Mouse (Mus musculus) ovary, postnatal 14 days (tissue): ENCODE results near the gene Nrde2.

Experiments used
- DNase-seq: peaks from one replicate; pipeline ENCODE4 v3.0.0; 2022; ENCODE audit warnings: low spot score

The Nrde2 gene

DNA sequence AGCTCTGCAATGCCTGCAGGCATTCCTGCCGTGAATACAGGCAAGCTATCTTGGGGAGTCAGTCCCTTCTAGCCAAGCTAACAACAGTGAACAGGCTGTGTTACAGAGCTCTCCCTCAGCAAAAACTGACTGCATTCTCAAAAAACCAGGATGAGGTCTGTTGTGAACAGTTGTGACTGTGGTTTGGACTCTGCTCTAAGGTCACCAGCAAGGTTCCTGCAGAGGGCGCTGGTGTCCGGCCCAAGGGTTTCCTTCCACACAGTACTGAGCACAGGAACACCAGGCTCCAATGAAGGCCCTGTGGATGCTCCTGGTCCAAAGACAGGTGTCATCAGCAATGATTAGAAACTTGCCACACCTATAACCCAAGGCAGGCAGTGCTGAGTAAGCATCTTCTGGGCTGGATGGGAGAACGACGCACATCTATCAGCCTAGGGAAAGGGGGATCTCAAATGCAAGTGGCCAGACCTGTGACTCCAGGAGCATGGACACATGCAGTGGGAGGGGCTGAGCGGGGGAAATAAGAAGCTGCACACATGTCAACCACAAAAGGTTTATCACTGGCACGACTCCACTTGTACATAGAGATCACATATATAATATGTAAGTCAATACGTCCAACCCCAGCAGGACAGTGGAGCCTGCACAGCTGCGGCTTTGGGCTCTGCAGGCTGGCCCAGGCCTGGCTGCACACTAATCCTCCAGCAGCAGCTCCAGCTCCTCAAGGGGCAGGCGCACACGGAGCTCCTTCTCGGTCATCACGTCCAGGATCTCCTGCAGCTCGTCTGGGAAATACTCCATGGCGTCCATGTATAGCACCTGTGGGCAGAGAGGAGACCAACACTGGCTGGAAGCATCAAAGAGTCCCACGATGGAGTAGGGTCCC, 34.3 kb downstream of the Nrde2 start:
- DNase-seq = no peak

DNA sequence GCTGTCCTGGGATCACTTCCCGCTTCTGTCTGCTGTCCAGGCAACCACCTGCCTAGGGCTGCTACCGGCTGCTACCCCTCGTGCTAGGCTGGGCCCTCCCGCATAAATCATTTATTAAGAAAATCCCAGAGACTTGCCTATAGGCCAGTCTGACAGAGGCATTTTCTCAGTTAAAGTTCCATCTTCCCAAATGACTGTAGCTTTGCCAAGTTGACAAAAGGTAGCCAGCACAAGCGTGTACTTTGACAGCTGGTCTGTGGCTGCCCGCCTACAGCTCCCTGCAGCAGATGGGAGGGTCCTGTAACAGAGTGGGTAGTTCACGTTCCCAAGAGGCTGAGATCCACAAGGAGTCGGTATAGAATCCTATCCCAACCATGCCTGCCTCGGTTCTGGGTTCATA, 36.0 kb downstream of the Nrde2 start:
- no peak for DNase-seq

DNA sequence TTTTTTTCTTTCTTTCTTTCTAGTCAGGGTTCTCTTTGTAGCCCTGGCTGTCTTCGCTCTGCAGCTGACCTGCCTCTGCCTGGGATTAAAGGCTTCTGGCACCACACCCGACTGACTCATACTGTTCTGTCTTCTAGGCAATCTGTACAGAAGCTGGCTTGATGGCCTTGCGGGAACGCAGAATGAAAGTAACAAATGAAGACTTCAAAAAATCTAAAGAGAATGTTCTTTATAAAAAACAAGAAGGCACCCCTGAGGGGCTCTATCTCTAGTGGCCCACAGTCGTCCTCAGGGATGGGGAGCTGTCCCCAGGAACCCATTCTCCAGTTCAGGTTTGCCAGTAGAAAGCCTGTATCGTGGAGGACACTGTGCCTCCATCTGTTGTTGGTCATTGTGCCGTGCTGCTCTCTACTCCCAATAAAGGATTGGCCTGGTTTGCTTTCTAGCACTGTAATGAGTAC, 36.5 kb downstream of the Nrde2 start:
- no peak for DNase-seq

DNA sequence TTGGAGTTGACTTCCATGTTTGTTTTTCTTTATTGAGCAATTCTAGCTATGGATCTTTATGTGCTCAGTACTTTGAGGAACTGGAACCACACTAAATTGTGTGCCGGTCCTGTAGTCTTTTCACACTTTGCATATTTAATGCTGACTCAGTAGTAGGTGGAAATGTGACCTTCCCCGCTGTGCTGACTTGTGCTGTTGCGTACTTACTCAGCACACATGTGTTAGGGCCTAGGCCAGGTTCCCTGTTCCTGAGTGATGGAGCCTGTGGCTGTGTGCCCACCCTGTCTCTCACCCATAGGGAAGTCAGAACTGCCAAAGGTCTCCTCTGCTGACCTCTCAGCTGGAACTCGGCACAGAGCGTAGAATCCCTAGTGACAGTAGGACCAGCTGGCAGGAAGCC, 43.5 kb downstream of the Nrde2 start:
- no peak for DNase-seq

DNA sequence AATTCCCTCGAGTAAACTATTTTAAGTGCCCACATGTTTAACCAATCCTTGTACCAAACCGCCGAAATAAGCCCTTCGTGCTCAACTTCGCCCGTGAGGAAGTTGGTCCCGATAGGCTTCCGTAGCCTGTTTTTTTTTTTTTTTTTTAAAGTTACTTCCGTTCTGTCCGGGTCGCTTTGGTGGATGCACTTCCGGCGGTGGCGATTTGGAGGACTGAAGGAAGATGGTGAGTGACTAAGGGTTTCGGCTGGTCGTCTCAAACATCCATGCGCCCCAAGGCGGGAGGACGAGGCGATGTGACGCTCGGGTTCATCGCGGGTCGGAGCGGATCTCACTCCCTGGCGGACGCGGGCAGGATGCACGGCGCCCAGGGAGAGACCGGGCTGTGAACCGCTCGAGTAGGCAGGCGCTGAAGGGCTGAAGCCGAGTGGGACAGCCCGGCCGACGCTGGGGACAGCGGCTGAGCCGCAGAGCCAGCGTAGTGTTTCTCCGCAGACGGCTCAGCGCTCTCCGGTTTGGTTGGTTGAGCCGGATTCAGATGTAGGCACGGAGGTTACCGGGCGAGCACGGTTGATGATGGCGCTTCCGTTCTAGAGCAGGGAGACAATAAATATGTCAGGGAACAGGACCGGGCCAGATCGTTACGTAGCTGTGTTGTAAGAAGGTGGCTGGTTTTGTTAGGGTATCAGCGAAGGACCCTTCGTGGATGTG, 49.3 kb downstream of the Nrde2 start, which contains the start of gene Psmc1:
Psmc1 (plus strand) TSS at position 169 of the 711 bp plus-strand sequence.
- DNase-seq = peak; percentile 65

DNA sequence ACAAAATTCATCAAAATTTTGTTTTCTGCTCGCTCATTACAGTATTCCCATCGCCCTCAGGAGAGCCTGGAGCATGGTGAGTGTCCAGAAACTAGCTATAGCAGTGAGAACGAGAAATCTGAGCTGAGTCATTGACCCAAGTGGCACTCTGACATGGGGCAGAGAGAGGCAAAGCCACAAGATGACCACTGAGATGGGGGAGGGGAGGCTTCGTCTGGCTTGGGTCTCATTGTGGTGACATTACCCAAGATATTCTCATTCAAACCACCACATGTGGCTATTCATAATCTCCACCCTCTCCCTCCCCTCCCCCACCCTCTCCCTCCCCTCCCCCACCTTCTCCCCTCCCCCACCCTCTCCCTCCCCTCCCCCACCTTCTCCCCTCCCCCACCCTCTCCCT, 52.0 kb downstream of the Nrde2 start:
- DNase-seq = no peak

DNA sequence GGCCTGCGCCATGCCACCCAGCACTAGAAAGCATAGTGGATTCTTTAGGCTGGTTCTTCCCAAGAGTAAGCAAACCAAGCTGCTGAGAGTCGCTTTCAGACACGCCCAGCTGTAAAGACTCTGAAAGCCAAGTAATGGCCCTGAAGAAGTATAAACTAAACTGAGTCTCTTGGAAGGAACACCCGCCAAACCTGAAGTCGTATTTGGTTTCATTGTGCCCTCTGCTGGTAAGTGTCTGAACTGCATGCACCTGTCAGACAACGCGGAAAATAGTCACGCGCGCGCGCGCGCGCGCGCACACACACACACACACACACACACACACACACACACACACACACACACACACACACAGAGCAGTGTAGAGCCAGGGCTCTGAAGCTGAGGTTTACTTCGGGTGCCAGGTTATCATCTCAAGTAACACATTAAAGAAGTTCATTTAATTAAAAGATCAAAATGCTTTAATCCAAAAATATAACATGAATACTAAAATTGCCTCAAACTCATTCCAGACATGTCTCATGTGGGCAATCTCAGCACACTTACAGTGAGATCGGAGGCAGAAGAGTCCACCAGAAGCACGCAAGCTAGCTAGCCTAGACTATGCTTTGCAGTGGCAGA, 53.1 kb downstream of the Nrde2 start:
- DNase-seq = peak; percentile 70

DNA sequence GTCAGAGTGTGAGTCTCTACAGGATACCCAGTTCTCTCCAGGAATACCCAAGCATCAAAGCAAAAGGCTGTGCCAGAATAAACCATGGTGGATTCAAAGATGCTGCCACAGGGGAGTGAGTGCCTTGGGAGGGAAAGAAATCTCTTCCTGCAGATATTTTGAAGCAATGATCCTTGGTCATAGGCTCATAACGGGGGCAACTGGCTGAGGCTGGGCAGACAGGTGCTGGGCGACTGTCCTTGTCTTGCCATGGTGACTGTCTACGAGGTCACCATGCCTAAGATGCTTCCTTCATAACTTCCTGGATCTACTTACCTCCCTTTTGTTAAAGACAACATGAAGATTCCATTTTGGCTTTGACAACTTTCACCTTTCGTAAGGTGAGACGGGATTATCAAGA, 54.9 kb downstream of the Nrde2 start:
- no peak for DNase-seq

DNA sequence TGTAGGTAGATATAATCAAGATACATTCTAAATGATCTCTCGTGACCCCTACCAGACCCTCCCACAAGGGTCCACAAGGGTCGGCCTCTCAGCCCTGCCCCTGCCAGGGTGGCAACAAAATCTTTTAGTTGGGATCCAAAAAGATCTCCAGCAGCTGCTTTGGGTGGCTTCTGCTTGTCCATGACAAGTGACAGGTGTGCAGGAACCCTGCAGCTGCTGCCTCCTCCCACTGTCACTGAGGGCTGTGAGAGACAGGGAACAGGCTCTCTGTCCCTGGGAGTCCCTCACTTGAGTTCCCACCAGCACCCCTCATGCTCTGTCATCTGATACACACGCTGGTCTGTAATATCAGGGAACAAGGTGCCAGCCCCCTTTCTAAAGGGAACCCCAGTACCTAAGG, 57.8 kb downstream of the Nrde2 start:
- DNase-seq = no peak

DNA sequence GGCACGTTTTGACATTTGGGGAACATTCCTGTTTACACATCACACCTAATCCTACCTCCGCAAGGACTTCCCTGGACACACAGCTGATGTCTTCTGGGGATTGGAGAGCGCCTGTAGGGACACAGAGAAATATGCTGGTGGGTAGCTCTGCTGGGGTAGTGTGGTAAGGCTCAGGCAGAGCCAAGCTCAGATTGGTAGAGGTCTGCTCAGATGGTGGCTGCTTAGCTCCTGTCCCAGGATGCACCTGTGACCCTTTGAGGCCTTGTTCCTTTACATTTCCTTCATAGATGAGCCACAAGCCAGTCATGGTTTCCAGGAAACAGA, 58.8 kb downstream of the Nrde2 start:
- DNase-seq = no peak

DNA sequence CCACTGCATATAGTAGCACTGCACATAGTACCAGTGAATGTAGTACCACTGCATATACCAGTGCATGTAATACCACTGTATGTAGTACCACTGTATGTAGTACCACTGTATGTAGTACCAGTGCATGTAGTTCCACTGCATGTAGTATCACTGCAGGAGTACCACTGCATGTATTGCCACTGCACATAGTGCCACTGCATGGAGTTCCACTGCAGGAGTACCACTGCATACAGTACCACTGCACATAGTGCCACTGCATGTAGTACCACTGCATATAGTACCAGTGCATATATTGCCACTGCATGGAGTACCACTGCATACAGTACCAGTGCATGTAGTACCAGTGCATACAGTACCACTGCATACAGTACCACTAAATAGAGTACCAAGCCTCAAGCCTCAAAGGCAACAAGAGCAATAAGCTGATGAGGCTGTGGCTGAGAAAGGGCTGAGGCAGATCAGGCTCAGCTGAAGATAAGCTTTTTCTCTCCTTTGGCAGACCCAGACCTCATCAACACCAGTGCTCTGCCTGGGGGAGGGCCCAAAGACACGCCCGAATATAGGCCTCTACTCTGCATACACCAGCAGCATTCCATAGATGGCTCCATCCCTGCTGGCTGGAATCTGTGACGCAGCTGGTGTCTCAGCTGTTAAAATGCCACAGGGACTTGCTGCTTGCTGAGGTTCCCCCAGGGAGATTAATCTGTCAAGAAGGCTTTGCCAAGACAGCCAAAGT, 59.3 kb downstream of the Nrde2 start:
- DNase-seq = no peak

DNA sequence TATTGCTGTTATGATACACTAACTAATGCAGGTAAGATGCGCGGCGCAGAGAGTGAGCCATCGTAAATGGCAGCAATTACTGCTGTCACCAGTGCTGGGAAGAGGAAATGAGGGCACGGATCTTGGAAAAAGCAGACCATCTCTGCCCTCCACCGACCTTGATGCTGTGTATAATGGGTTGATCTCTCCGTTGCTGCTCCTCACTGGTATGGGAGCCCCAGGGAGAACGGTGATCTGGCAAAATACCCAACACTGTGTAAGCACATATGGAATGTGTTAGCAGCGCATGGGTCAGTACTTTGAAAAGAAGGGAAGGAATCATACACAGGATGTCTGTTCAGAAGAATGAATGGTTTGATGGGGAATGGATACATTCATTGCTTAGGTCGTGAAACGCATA, 66.4 kb downstream of the Nrde2 start:
- DNase-seq = no peak

DNA sequence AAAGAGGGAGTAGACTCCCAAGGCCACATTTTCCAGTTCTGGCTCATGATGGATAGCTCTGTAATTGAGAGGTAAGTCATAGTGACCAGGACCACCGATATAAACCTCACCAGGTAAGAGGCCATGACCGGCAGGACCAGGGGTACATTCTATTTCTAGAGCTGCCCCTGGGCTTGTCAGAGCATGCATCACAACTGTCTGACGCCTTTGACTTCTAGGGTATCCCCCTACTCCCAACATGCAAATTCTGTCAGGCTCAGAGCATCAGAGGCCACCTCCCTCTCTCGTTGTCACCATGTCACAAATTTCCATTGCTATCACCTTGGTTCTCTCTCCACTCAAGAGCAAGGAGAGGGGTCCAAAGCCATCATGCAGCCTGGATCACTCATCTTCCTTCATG, 68.7 kb downstream of the Nrde2 start:
- DNase-seq = no peak

DNA sequence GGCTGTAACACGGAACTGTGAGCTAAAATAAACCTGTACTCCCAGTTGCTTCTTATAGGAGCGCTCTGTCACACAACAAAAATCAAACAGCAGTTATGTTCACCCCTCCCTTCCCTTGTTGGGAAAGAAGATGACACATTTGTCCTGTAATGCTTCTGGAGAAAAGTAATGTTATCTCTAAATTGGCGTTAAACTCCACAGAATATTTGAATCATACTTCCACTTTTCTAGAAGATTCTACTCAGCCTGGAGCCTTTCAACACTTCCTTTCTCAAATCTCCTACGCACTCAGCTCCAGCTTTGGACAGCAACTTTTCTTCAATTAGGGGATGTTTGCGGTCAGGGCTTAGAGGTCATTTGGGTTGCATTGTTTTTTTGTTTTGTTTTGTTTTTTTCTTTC, 70.2 kb downstream of the Nrde2 start:
- DNase-seq = no peak

DNA sequence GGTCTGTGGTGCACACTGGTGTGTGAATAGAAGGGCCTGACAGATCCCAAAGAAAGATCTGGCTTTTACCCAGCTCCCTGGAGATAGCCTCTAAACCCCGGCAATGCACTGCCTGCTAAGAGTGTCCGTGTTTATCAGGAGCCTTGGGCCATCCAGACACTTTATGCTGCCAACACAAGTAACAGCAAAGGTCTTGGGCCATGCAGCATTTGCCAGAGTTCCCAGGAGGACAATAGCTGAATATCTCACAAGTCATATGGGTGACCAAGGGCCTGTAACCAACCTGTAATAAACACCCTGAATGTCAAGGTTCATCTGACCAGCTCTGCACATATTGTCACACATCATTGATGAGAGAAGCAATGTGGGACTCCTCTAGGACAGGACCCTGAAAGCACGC, 71.4 kb downstream of the Nrde2 start:
- DNase-seq = no peak

DNA sequence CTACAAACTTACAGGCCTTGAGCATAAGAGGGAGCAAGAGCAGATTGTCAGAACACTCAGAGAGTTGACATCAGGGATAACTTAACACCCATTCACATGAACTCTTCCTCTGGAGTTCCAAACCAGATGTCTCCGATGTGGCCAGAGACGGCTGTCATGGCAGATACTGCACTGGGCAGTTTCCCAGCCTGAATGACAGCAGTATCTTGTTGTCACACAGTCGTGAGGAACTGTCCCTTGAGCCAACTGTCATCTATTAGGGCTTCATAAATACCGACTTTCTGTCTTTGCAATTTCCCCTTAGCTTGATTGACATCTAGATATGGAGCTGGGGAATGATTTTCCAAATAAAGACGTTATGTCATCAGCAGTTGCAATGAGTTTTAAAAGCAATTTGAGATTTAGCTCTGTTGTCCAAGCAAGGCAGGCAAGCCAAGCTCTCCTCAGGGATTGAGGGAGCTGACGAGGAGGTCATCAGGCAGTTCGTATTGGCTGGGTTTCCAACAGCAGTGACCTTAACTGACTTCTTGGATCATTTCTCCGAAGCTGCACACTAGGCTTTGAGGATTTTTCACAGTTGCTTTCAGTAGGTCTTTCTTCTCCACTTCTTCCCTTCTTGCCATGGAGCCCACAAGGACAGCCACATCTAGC, 79.7 kb downstream of the Nrde2 start:
- DNase-seq = no peak

DNA sequence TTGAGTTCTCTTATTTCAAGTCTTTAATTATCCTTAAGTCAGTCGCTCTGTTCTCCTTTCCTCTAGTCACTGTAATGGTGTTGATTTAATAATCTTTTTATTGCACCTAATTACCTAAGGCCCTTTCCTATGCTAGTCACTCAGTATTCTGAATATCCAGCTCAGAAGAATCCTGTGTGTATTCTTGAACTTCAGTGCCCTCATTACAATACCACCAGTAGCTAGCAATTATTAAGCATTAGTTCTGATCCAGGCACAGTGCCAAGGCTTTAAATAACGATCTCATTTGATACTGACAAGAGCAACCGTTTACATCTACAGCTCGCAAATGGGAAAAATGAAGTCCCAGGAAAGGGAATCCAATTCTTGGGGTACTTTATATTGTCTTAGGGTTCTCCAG, 83.7 kb downstream of the Nrde2 start:
- DNase-seq = no peak
